Mouse (Mus musculus) cortical plate, adult 2 months (tissue): ENCODE data around the gene Slc50a1. TPM values are rescaled to one million over a fixed set of nuclear protein-coding genes. Genes with fewer than 3 reads are reported as not detected.

Experiments used
- H3K27ac ChIP-seq: fragments of 200-500 bp; 2 replicates; pipeline ENCODE4 v1.5.1; 2012; ENCODE audit warnings: low read length, control low read depth, inconsistent platforms; ENCODE audit not compliant: insufficient read depth
- H3K4me1 ChIP-seq: fragments of 200-500 bp; 2 replicates; pipeline ENCODE4 v1.6.1; 2011; ENCODE audit warnings: low read length; ENCODE audit not compliant: control insufficient read depth, insufficient read depth
- H3K4me3 ChIP-seq: fragments of 200-500 bp; 2 replicates; pipeline ENCODE4 v1.5.1; 2011; ENCODE audit warnings: mild to moderate bottlenecking, low read length, control low read depth; ENCODE audit not compliant: insufficient read depth
- CTCF ChIP-seq: fragments of 200-500 bp; IDR thresholded peaks from 2 replicates; pipeline ENCODE4 v1.5.1; 2011; ENCODE audit warnings: mild to moderate bottlenecking, control low read depth, low read length; ENCODE audit not compliant: insufficient read depth; ENCODE audit errors: extremely low read depth
- POLR2A ChIP-seq: fragments of 200-500 bp; IDR thresholded peaks from 2 replicates; pipeline ENCODE4 v1.6.1; 2011; ENCODE audit warnings: mild to moderate bottlenecking, low read length, control low read depth; ENCODE audit not compliant: insufficient read depth; ENCODE audit errors: extremely low read depth
- polyA plus RNA-seq: library from polyadenylated mRNA; depleted of rRNA; stranded (reverse); fragments of >200 nt; gene quantifications from 2 replicates; pipeline ENCODE4 v1.2.3, GENCODE M21; 2012

Slc50a1 gene
- polyA plus RNA-seq, 1 experiment = 106 TPM

- Histone ChIP-seq H3K27ac (no peak overlapping the region), H3K4me1 (peaks cover 2% of the 10 kb centered on the region; the same call in 1 of the 2 replicates), H3K4me3 (no peak overlapping the region)
- TF ChIP-seq CTCF = no peak
- no peak for TF ChIP-seq POLR2A
These were observed 22.9 kb downstream of the Slc50a1 start for GRCm38 (mm10) chr3:89247466-89247865.

GRCm38 (mm10) chr3:89246261-89247100, 23.9 kb downstream of the Slc50a1 start, which contains the start of gene Trim46:
TSS of gene Trim46 (minus strand) at chr3:89246309.
- peak within 1 kb of the TSS; percentile 83 for H3K27ac ChIP-seq
- TF ChIP-seq CTCF (peak; percentile 94), POLR2A (peak; percentile 60; the same call in 1 of the 2 replicates)
- peaks cover 2% of the 10 kb centered on the region; the same call in 1 of the 2 replicates for H3K4me1 ChIP-seq
- peak within 1 kb of the TSS; percentile 70 for H3K4me3 ChIP-seq

- TF ChIP-seq POLR2A = 0 out of 2 replicates have a peak, but pooled peaks have one; percentile 15
- TF ChIP-seq CTCF = no peak
- Histone ChIP-seq H3K4me1 (peaks cover 2% of the 10 kb centered on the region; the same call in 1 of the 2 replicates), H3K27ac (peak within 1 kb of the TSS; percentile 83), H3K4me3 (peak within 1 kb of the TSS; percentile 70)
These were observed 24.6 kb downstream of the Slc50a1 start, which contains the start of gene Krtcap2 for GRCm38 (mm10) chr3:89245688-89246171. TSS of gene Krtcap2 (plus strand) at chr3:89245966.

- Histone ChIP-seq H3K4me1 (peaks cover 2% of the 10 kb centered on the region; the same call in 1 of the 2 replicates), H3K27ac (peak overlapping the region; percentile 83), H3K4me3 (peak overlapping the region; percentile 70)
- no peak for TF ChIP-seq CTCF
- TF ChIP-seq POLR2A = no peak
These were observed 25.2 kb downstream of the Slc50a1 start for GRCm38 (mm10) chr3:89244982-89245687.

- 0 out of 2 replicates have a peak, but pooled peaks have one; percentile 7 for TF ChIP-seq CTCF
- TF ChIP-seq POLR2A = no peak
- Histone ChIP-seq H3K4me1 (peaks cover 2% of the 10 kb centered on the region; the same call in 1 of the 2 replicates), H3K27ac (no peak overlapping the region), H3K4me3 (peak overlapping the region; percentile 70)
These were observed 26.0 kb downstream of the Slc50a1 start for GRCm38 (mm10) chr3:89244158-89244981.

- TF ChIP-seq CTCF (peak; percentile 32; the same call in 1 of the 2 replicates), POLR2A (no peak)
- no peak overlapping the region for H3K27ac ChIP-seq
These were observed 26.8 kb downstream of the Slc50a1 start for GRCm38 (mm10) chr3:89243609-89244008.

GRCm38 (mm10) chr3:89242331-89242895, 28.0 kb downstream of the Slc50a1 start:
- no peak for TF ChIP-seq POLR2A
- TF ChIP-seq CTCF = peak; percentile 82
- H3K4me3 ChIP-seq = no peak overlapping the region
- H3K27ac ChIP-seq = no peak overlapping the region
- H3K4me1 ChIP-seq = peaks cover 4% of the 10 kb centered on the region

More at GRCm38 (mm10) chr3:89243609-89244008, 26.8 kb downstream of the Slc50a1 start:
- H3K4me3 ChIP-seq = peak overlapping the region; percentile 70
- peaks cover 4% of the 10 kb centered on the region; the same call in 1 of the 2 replicates for H3K4me1 ChIP-seq

- Histone ChIP-seq H3K4me1 (peaks cover 1% of the 10 kb centered on the region), H3K27ac (no peak overlapping the region), H3K4me3 (no peak overlapping the region)
- TF ChIP-seq POLR2A = no peak
- no peak for TF ChIP-seq CTCF
These were observed 31.9 kb downstream of the Slc50a1 start for GRCm38 (mm10) chr3:89238494-89238893.

- TF ChIP-seq CTCF (no peak), POLR2A (no peak)
- H3K27ac ChIP-seq = no peak overlapping the region
- peaks cover 1% of the 10 kb centered on the region; the same call in 1 of the 2 replicates for H3K4me1 ChIP-seq
- no peak overlapping the region for H3K4me3 ChIP-seq
These were observed 32.7 kb downstream of the Slc50a1 start for GRCm38 (mm10) chr3:89237682-89238081.
